Mouse (Mus musculus): ENCODE results near the gene Ralgds. TPM values are rescaled to one million over a fixed set of nuclear protein-coding genes. Genes with fewer than 3 reads are reported as not detected.
A peak's percentile ranks its signal among the peaks of the same experiment; 100 is the strongest.

Ralgds gene
- total and polyA plus RNA-seq, 2 experiments from 2014 or later = 12.2 to 34.9 TPM

DNA sequence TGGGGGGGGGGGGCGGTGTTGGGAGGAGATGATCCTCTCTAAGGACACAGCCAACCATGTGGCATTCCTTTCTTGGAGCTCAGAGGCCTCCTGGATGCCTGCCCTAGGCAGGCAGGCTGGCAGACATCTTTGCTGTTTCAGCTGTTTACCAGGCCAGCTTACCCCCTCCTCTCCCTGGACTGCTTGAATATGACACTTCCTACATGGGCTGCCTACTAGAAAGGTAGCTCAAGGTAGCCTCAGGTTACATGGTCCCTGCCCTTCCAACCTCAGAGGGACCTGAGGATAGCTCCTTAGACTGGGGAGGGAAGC, 25.8 kb downstream of the Ralgds start:
- Histone ChIP-seq H3K27me3 (ENCODE audit: control insufficient read depth, insufficient read depth, low read length) (no peaks in the 10 kb centered on the region), H3K9ac (replicated peaks; ENCODE audit: low read depth, low read length) (no peak overlapping the region), H3K4me1 (ENCODE audit: control insufficient read depth, insufficient read depth) (peaks cover 46% of the 10 kb centered on the region), H3K4me2 (ENCODE audit: low read depth, low read length) (no peak overlapping the region), H3K27ac (ENCODE audit: low read depth) (peak overlapping the region; percentile 66), H3K9me3 (replicated peaks; ENCODE audit: control insufficient read depth, low read length) (no peaks in the 10 kb centered on the region), H3K36me3 (replicated peaks; ENCODE audit: control insufficient read depth, insufficient read depth, low read length) (peaks cover 19% of the 10 kb centered on the region), H3K4me3 (ENCODE audit: low read depth, low read length) (no peak overlapping the region)
- TF ChIP-seq EP300 (IDR thresholded peaks at IDR 0.05; ENCODE audit: low read depth) = no peak
- TF ChIP-seq CTCF (IDR thresholded peaks at IDR 0.05; ENCODE audit: low read depth) = no peak
- WGBS = 50% methylated on average over 1 of the region's 1 CpGs
- ATAC-seq (ENCODE audit: insufficient read depth, low read depth) (no peak), DNase-seq (ENCODE audit: low spot score) (no peak)

DNA sequence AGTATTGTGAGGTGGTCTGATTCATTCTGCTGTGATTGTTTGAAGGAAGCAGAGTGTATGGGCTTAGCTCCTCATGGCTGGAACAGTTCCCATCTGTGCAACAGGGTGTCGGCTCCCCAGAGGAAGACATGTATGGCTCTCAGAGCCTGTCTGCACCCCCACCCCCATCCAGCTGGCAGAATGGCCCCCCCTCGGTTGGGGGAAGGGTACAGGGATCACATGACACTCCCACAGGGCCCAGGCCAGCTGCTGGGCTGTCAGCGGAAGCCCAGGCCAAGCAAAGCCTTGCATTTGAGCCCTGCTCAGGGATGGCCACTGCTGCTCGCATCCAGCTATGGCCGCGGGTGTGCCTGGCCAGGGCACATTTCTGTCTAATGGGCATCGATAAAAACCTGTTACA, 26.3 kb downstream of the Ralgds start:
- Histone ChIP-seq H3K9me3 (replicated peaks; ENCODE audit: control insufficient read depth, low read length) (no peaks in the 10 kb centered on the region), H3K4me1 (ENCODE audit: control insufficient read depth, insufficient read depth) (peaks cover 41% of the 10 kb centered on the region), H3K4me2 (ENCODE audit: low read depth, low read length) (no peak overlapping the region), H3K27me3 (ENCODE audit: control insufficient read depth, insufficient read depth, low read length) (no peaks in the 10 kb centered on the region), H3K36me3 (replicated peaks; ENCODE audit: control insufficient read depth, insufficient read depth, low read length) (peaks cover 23% of the 10 kb centered on the region), H3K4me3 (ENCODE audit: low read depth, low read length) (no peak overlapping the region), H3K27ac (ENCODE audit: low read depth) (peak overlapping the region; percentile 66), H3K9ac (replicated peaks; ENCODE audit: low read depth, low read length) (no peak overlapping the region)
- DNase-seq (ENCODE audit: low spot score) (no peak), ATAC-seq (ENCODE audit: insufficient read depth, low read depth) (peak; percentile 57)
- 44% methylated on average over 7 of the region's 7 CpGs for WGBS
- TF ChIP-seq CTCF (IDR thresholded peaks at IDR 0.05; ENCODE audit: low read depth) = no peak
- TF ChIP-seq EP300 (IDR thresholded peaks at IDR 0.05; ENCODE audit: low read depth) = no peak

DNA sequence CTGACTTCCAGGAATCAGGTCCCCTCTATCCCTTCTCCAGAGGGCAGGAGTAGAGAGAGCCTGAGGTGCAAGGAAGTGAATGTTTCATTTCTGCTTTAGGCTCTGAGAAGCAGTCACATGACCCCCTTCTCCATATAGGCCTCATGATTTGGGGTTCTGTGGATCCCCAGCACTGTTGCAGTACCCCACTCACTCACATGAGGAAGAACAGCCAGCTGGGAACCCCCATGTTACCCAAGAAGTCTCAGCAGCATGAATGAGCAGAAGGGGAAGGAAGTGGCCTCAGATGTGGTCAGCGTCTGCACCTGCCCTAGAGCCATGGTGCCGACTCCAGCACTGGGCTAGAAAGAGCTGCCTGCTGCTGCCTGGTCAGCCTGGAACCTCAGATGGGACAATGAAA, 27.0 kb downstream of the Ralgds start:
- no peaks in the 10 kb centered on the region for H3K9me3 ChIP-seq (replicated peaks; ENCODE audit: control insufficient read depth, low read length)
- H3K9ac ChIP-seq (replicated peaks; ENCODE audit: low read depth, low read length) = no peak overlapping the region
- H3K27me3 ChIP-seq (ENCODE audit: control insufficient read depth, insufficient read depth, low read length) = no peaks in the 10 kb centered on the region
- no peak overlapping the region for H3K4me2 ChIP-seq (ENCODE audit: low read depth, low read length)
- DNase-seq (ENCODE audit: low spot score) (no peak), ATAC-seq (ENCODE audit: insufficient read depth, low read depth) (no peak)
- H3K36me3 ChIP-seq (replicated peaks; ENCODE audit: control insufficient read depth, insufficient read depth, low read length) = peaks cover 30% of the 10 kb centered on the region
- H3K4me1 ChIP-seq (ENCODE audit: control insufficient read depth, insufficient read depth) = peaks cover 39% of the 10 kb centered on the region
- WGBS = 61% methylated on average over 2 of the region's 2 CpGs
- H3K4me3 ChIP-seq (ENCODE audit: low read depth, low read length) = no peak overlapping the region
- H3K27ac ChIP-seq (ENCODE audit: low read depth) = no peak overlapping the region
- no peak for TF ChIP-seq CTCF (IDR thresholded peaks at IDR 0.05; ENCODE audit: low read depth)
- TF ChIP-seq EP300 (IDR thresholded peaks at IDR 0.05; ENCODE audit: low read depth) = no peak

DNA sequence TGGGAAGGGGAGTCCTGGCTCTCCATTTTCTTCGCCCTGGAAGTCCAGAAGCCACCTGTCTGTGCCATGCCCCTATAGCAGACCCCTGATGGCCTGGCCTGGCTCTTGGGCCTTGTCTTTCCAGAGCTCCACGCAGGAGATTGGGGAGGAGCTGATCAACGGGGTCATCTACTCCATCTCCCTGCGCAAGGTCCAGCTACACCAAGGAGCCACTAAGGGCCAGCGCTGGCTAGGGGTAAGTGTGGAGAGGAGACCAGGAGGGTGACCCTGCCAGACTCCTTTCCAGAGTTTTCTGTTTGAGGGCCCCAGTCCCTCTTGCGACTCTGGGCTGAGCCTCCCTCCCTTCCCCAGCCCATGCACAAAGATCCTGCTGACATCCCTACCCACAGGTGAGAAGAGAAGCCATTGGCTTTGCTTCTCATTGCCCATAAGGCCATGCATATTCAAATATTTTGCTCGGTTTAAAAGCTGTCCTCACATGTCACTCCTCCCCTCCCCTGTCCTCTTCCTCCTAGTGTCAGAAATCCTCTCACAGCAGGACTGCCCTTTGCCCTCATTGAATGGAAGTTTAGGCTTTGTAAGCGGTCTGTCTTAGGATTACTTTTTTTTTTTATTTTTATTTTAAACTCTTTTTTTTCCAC, 27.8 kb downstream of the Ralgds start:
- 86% methylated on average over 8 of the region's 8 CpGs for WGBS
- Histone ChIP-seq H3K9me3 (replicated peaks; ENCODE audit: control insufficient read depth, low read length) (no peaks in the 10 kb centered on the region), H3K4me2 (ENCODE audit: low read depth, low read length) (no peak overlapping the region), H3K4me3 (ENCODE audit: low read depth, low read length) (no peak overlapping the region), H3K4me1 (ENCODE audit: control insufficient read depth, insufficient read depth) (peaks cover 34% of the 10 kb centered on the region), H3K9ac (replicated peaks; ENCODE audit: low read depth, low read length) (no peak overlapping the region), H3K27ac (ENCODE audit: low read depth) (no peak overlapping the region), H3K27me3 (ENCODE audit: control insufficient read depth, insufficient read depth, low read length) (no peaks in the 10 kb centered on the region), H3K36me3 (replicated peaks; ENCODE audit: control insufficient read depth, insufficient read depth, low read length) (peaks cover 37% of the 10 kb centered on the region)
- DNase-seq (ENCODE audit: low spot score) (no peak), ATAC-seq (ENCODE audit: insufficient read depth, low read depth) (no peak)
- TF ChIP-seq EP300 (IDR thresholded peaks at IDR 0.05; ENCODE audit: low read depth) = no peak
- TF ChIP-seq CTCF (IDR thresholded peaks at IDR 0.05; ENCODE audit: low read depth) = no peak

DNA sequence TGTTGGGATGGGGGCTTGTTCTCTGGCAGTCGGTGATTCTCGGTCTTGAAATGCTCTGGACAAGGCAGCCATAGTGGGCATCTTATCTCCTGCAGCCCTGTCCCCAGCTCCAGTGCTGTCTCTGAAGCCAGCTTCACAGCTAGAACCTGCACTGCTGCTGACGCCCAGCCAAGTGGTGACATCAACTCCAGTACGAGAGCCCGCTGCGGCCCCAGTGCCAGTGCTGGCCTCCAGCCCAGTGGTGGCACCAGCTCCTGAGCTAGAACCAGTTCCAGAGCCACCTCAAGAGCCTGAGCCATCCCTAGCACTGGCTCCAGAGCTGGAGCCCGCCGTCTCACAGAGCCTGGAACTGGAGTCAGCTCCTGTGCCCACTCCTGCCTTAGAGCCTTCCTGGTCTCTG, 31.0 kb downstream of the Ralgds start:
- Histone ChIP-seq H3K36me3 (replicated peaks; ENCODE audit: control insufficient read depth, insufficient read depth, low read length) (peaks cover 52% of the 10 kb centered on the region), H3K4me3 (ENCODE audit: low read depth, low read length) (no peak overlapping the region), H3K27ac (ENCODE audit: low read depth) (no peak overlapping the region), H3K9ac (replicated peaks; ENCODE audit: low read depth, low read length) (no peak overlapping the region), H3K9me3 (replicated peaks; ENCODE audit: control insufficient read depth, low read length) (no peaks in the 10 kb centered on the region), H3K4me1 (ENCODE audit: control insufficient read depth, insufficient read depth) (peaks cover 15% of the 10 kb centered on the region), H3K27me3 (ENCODE audit: control insufficient read depth, insufficient read depth, low read length) (no peaks in the 10 kb centered on the region), H3K4me2 (ENCODE audit: low read depth, low read length) (no peak overlapping the region)
- DNase-seq (ENCODE audit: low spot score) (no peak), ATAC-seq (ENCODE audit: insufficient read depth, low read depth) (no peak)
- 78% methylated on average over 8 of the region's 8 CpGs for WGBS
- no peak for TF ChIP-seq CTCF (IDR thresholded peaks at IDR 0.05; ENCODE audit: low read depth)
- no peak for TF ChIP-seq EP300 (IDR thresholded peaks at IDR 0.05; ENCODE audit: low read depth)

DNA sequence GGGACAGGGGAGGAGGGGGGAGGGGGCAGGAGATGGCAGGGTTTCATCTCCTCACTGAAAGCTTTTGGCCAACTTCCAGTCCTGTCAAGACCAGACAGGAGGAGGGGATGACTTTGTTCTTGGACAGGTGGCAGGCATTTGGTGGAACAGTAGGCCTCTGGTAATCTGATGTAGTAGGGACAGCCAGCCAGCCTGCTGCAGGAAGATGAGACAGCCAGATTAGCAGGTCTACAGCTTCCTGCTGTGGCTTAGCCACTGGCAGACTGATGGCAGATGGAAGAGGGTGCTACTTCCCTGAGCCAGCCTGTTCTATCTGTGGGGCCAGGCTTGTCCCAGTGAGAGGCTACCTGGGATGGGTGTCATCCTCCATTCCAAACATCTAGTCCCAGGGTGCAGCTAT, 33.1 kb downstream of the Ralgds start:
- H3K9me3 ChIP-seq (replicated peaks; ENCODE audit: control insufficient read depth, low read length) = no peaks in the 10 kb centered on the region
- no peak overlapping the region for H3K4me3 ChIP-seq (ENCODE audit: low read depth, low read length)
- no peak overlapping the region for H3K4me2 ChIP-seq (ENCODE audit: low read depth, low read length)
- no peak overlapping the region for H3K27ac ChIP-seq (ENCODE audit: low read depth)
- H3K9ac ChIP-seq (replicated peaks; ENCODE audit: low read depth, low read length) = no peak overlapping the region
- H3K27me3 ChIP-seq (ENCODE audit: control insufficient read depth, insufficient read depth, low read length) = no peaks in the 10 kb centered on the region
- ATAC-seq (ENCODE audit: insufficient read depth, low read depth) = no peak
- no peaks in the 10 kb centered on the region for H3K4me1 ChIP-seq (ENCODE audit: control insufficient read depth, insufficient read depth)
- H3K36me3 ChIP-seq (replicated peaks; ENCODE audit: control insufficient read depth, insufficient read depth, low read length) = peaks cover 69% of the 10 kb centered on the region
- TF ChIP-seq EP300 (IDR thresholded peaks at IDR 0.05; ENCODE audit: low read depth) = no peak
- no peak for TF ChIP-seq CTCF (IDR thresholded peaks at IDR 0.05; ENCODE audit: low read depth)
- no peak for DNase-seq (ENCODE audit: low spot score)
